Mouse (Mus musculus): ENCODE measurements around the gene Zc3hc1. TPM values are rescaled to one million over a fixed set of nuclear protein-coding genes. Genes with fewer than 3 reads are reported as not detected.

The Zc3hc1 gene
- polyA plus RNA-seq, 1 experiment: 48.9 TPM

GRCm38 (mm10) chr6:30400146-30400545 lies 9.3 kb upstream of the Zc3hc1 start:
- no peak for TF ChIP-seq GATA1 (IDR thresholded peaks at IDR 0.05; ENCODE audit: low read length)

- no peak for TF ChIP-seq GATA1 (IDR thresholded peaks at IDR 0.05; ENCODE audit: low read length)
These were observed 1.2 kb upstream of the Zc3hc1 start for GRCm38 (mm10) chr6:30391996-30392395.

GRCm38 (mm10) chr6:30381116-30381515 lies 9.7 kb downstream of the Zc3hc1 start:
- TF ChIP-seq GATA1 (IDR thresholded peaks at IDR 0.05; ENCODE audit: low read length): no peak

GRCm38 (mm10) chr6:30375791-30376190 lies 15.0 kb downstream of the Zc3hc1 start:
- TF ChIP-seq GATA1 (IDR thresholded peaks at IDR 0.05; ENCODE audit: low read length): no peak

GRCm38 (mm10) chr6:30374731-30375510 lies 15.9 kb downstream of the Zc3hc1 start:
- no peak for TF ChIP-seq GATA1 (IDR thresholded peaks at IDR 0.05; ENCODE audit: low read length)

GRCm38 (mm10) chr6:30372627-30373369 lies 18.0 kb downstream of the Zc3hc1 start:
- no peak for TF ChIP-seq GATA1 (IDR thresholded peaks at IDR 0.05; ENCODE audit: low read length)

GRCm38 (mm10) chr6:30369291-30369690 lies 21.5 kb downstream of the Zc3hc1 start:
- TF ChIP-seq GATA1 (IDR thresholded peaks at IDR 0.05; ENCODE audit: low read length): no peak

GRCm38 (mm10) chr6:30363808-30364207 lies 27.0 kb downstream of the Zc3hc1 start:
- no peak for TF ChIP-seq GATA1 (IDR thresholded peaks at IDR 0.05; ENCODE audit: low read length)

- TF ChIP-seq GATA1 (IDR thresholded peaks at IDR 0.05; ENCODE audit: low read length): no peak
These were observed 30.9 kb downstream of the Zc3hc1 start for GRCm38 (mm10) chr6:30359762-30360509.

GRCm38 (mm10) chr6:30357561-30358177 lies 33.2 kb downstream of the Zc3hc1 start:
- no peak for TF ChIP-seq GATA1 (IDR thresholded peaks at IDR 0.05; ENCODE audit: low read length)

- no peak for TF ChIP-seq GATA1 (IDR thresholded peaks at IDR 0.05; ENCODE audit: low read length)
These were observed 34.1 kb downstream of the Zc3hc1 start for GRCm38 (mm10) chr6:30356680-30357079.

- no peak for TF ChIP-seq GATA1 (IDR thresholded peaks at IDR 0.05; ENCODE audit: low read length)
These were observed 34.7 kb downstream of the Zc3hc1 start for GRCm38 (mm10) chr6:30356161-30356560.

GRCm38 (mm10) chr6:30355701-30356100 lies 35.1 kb downstream of the Zc3hc1 start:
- no peak for TF ChIP-seq GATA1 (IDR thresholded peaks at IDR 0.05; ENCODE audit: low read length)

GRCm38 (mm10) chr6:30354760-30355159 lies 36.1 kb downstream of the Zc3hc1 start:
- no peak for TF ChIP-seq GATA1 (IDR thresholded peaks at IDR 0.05; ENCODE audit: low read length)

- no peak for TF ChIP-seq GATA1 (IDR thresholded peaks at IDR 0.05; ENCODE audit: low read length)
These were observed 37.2 kb downstream of the Zc3hc1 start for GRCm38 (mm10) chr6:30353661-30354060.

GRCm38 (mm10) chr6:30352762-30353161 lies 38.1 kb downstream of the Zc3hc1 start:
- TF ChIP-seq GATA1 (IDR thresholded peaks at IDR 0.05; ENCODE audit: low read length): no peak
